Mouse (Mus musculus) CH12.LX (cell line): ENCODE data around the gene Gpr157. TPM values are rescaled to one million over a fixed set of nuclear protein-coding genes. Genes with fewer than 3 reads are reported as not detected.
A peak's percentile ranks its signal among the peaks of the same experiment; 100 is the strongest.

Experiments
- DNase-seq: peaks from one replicate; pipeline ENCODE4 v3.0.0-alpha.2; 2013; ENCODE audit errors: extremely low read depth
- H3K27ac ChIP-seq: 2 replicates; pipeline ENCODE4 v1.5.1; 2012; ENCODE audit warnings: low read depth, mild to moderate bottlenecking, control low read depth, moderate library complexity; ENCODE audit not compliant: insufficient read depth
- H3K27me3 ChIP-seq: replicated peaks from 2 replicates; pipeline ENCODE3; 2012; ENCODE audit warnings: inconsistent platforms
- H3K36me3 ChIP-seq, 2 experiments: replicated peaks in 1 of 2; 2 replicates each; pipeline versions ENCODE3 to v1.6.1; 2012; ENCODE audit warnings: inconsistent platforms in 1 of 2, low read length in 1 of 2, mild to moderate bottlenecking in 1 of 2, mixed read lengths in 1 of 2, moderate library complexity in 1 of 2; ENCODE audit not compliant: control insufficient read depth in 1 of 2, insufficient read depth in 1 of 2
- H3K4me1 ChIP-seq, 2 experiments: 2 replicates each; pipeline ENCODE4 v1.6.1; 2012; ENCODE audit warnings: inconsistent platforms in 1 of 2, moderate library complexity in 1 of 2; ENCODE audit not compliant: insufficient read depth in 2 of 2, control insufficient read depth in 1 of 2
- H3K4me2 ChIP-seq: 2 replicates; pipeline ENCODE4 v1.6.1; 2012; ENCODE audit warnings: low read depth, mild to moderate bottlenecking, control low read depth; ENCODE audit not compliant: poor library complexity, insufficient read depth, severe bottlenecking
- H3K4me3 ChIP-seq, 3 experiments: fragments of 150-350 bp in 1 of 3; sonication (generic) in 1 of 3; replicated peaks in 1 of 3; 2 replicates each; pipeline versions ENCODE3 to v1.5.1; 2011 to 2012; ENCODE audit warnings: low read depth in 2 of 3, low read length in 2 of 3, mild to moderate bottlenecking in 2 of 3, moderate library complexity in 2 of 3, control low read depth in 1 of 3, improper control_type of control experiment in 1 of 3, inconsistent platforms in 1 of 3, mixed read lengths in 1 of 3; ENCODE audit not compliant: poor library complexity in 1 of 3
- H3K79me2 ChIP-seq: replicated peaks from 2 replicates; pipeline ENCODE4 v1.6.1; 2012; ENCODE audit warnings: mild to moderate bottlenecking, moderate library complexity; ENCODE audit not compliant: control insufficient read depth, poor library complexity, insufficient read depth, severe bottlenecking; ENCODE audit errors: extremely low read depth
- H3K9ac ChIP-seq: 2 replicates; pipeline ENCODE4 v1.6.1; 2012; ENCODE audit warnings: low read depth, mild to moderate bottlenecking, control low read depth, moderate library complexity; ENCODE audit not compliant: insufficient read depth
- H3K9me3 ChIP-seq: replicated peaks from 2 replicates; pipeline ENCODE3; 2012; ENCODE audit warnings: low read length, inconsistent platforms, mixed read lengths
- BHLHE40 ChIP-seq: IDR thresholded peaks from 2 replicates; pipeline ENCODE4 v1.6.1; 2011; ENCODE audit warnings: mild to moderate bottlenecking, low read depth, low read length, improper control_type of control experiment
- CHD1 ChIP-seq: IDR thresholded peaks from 2 replicates; pipeline ENCODE4 v1.6.1; 2012; ENCODE audit warnings: low read depth, low read length, improper control_type of control experiment, inconsistent platforms
- CHD2 ChIP-seq: IDR thresholded peaks from 2 replicates; pipeline ENCODE4 v1.6.1; 2011; ENCODE audit warnings: low read length, improper control_type of control experiment
- CTCF ChIP-seq, 2 experiments: IDR thresholded peaks in 1 of 2; conservative IDR thresholded peaks in 1 of 2; 2 replicates each; pipeline ENCODE4 v1.5.1; 2011 to 2012; ENCODE audit warnings: low read depth in 2 of 2, low read length in 2 of 2, improper control_type of control experiment in 1 of 2, inconsistent platforms in 1 of 2, mild to moderate bottlenecking in 1 of 2, moderate library complexity in 1 of 2
- E2F4 ChIP-seq: IDR thresholded peaks from 2 replicates; pipeline ENCODE4 v1.6.1; 2011; ENCODE audit warnings: low read depth, low read length, improper control_type of control experiment; ENCODE audit not compliant: insufficient replicate concordance
- ELF1 ChIP-seq: IDR thresholded peaks from 2 replicates; pipeline ENCODE4 v1.6.1; 2014; ENCODE audit warnings: low read depth, mild to moderate bottlenecking, inconsistent platforms, low read length, improper control_type of control experiment
- EP300 ChIP-seq: IDR thresholded peaks from 2 replicates; pipeline ENCODE4 v1.6.1; 2011; ENCODE audit warnings: low read length, improper control_type of control experiment
- ETS1 ChIP-seq: conservative IDR thresholded peaks from 2 replicates; pipeline ENCODE4 v1.6.1; 2012; ENCODE audit warnings: low read depth, mild to moderate bottlenecking, inconsistent platforms, low read length, improper control_type of control experiment, moderate library complexity
- GABPA ChIP-seq: IDR thresholded peaks from 2 replicates; pipeline ENCODE4 v1.6.1; 2012; ENCODE audit warnings: low read depth, low read length, improper control_type of control experiment, inconsistent platforms; ENCODE audit not compliant: insufficient replicate concordance
- HCFC1 ChIP-seq: IDR thresholded peaks from 2 replicates; pipeline ENCODE4 v1.6.1; 2012; ENCODE audit warnings: low read depth, mild to moderate bottlenecking, inconsistent platforms, low read length, improper control_type of control experiment
- IRF4 ChIP-seq: IDR thresholded peaks from 2 replicates; pipeline ENCODE4 v1.6.1; 2014; ENCODE audit warnings: low read depth, mild to moderate bottlenecking, inconsistent platforms, low read length, improper control_type of control experiment
- JUN ChIP-seq: IDR thresholded peaks from 2 replicates; pipeline ENCODE4 v1.6.1; 2011; ENCODE audit warnings: low read depth, mild to moderate bottlenecking, low read length, improper control_type of control experiment, moderate library complexity; ENCODE audit not compliant: insufficient read depth
- JUND ChIP-seq: conservative IDR thresholded peaks from 2 replicates; pipeline ENCODE4 v1.6.1; 2011; ENCODE audit warnings: low read depth, low read length, improper control_type of control experiment
- KAT2A ChIP-seq: IDR thresholded peaks from 2 replicates; pipeline ENCODE4 v1.6.1; 2012; ENCODE audit warnings: low read length, improper control_type of control experiment, inconsistent platforms; ENCODE audit not compliant: insufficient replicate concordance
- MAFK ChIP-seq: IDR thresholded peaks from 2 replicates; pipeline ENCODE4 v1.6.1; 2011; ENCODE audit warnings: low read length, improper control_type of control experiment; ENCODE audit not compliant: insufficient replicate concordance
- MAX ChIP-seq: IDR thresholded peaks from 2 replicates; pipeline ENCODE4 v1.6.1; 2011; ENCODE audit warnings: low read length, improper control_type of control experiment
- MAZ ChIP-seq: IDR thresholded peaks from 2 replicates; pipeline ENCODE4 v1.6.1; 2012; ENCODE audit warnings: low read depth, mild to moderate bottlenecking, inconsistent platforms, low read length, improper control_type of control experiment, moderate library complexity
- MEF2A ChIP-seq: IDR thresholded peaks from 2 replicates; pipeline ENCODE4 v1.6.1; 2014; ENCODE audit warnings: low read depth, mild to moderate bottlenecking, inconsistent platforms, low read length, improper control_type of control experiment, borderline replicate concordance
- MXI1 ChIP-seq: IDR thresholded peaks from 2 replicates; pipeline ENCODE4 v1.6.1; 2011; ENCODE audit warnings: mild to moderate bottlenecking, low read depth, low read length, improper control_type of control experiment
- MYC ChIP-seq: IDR thresholded peaks from 2 replicates; pipeline ENCODE4 v1.6.1; 2011; ENCODE audit warnings: low read depth, mild to moderate bottlenecking, improper control_type of control experiment, low read length
- NELFE ChIP-seq: IDR thresholded peaks from 2 replicates; pipeline ENCODE4 v1.6.1; 2011; ENCODE audit warnings: low read depth, low read length, improper control_type of control experiment
- NRF1 ChIP-seq: IDR thresholded peaks from 2 replicates; pipeline ENCODE4 v1.6.1; 2014; ENCODE audit warnings: low read depth, mild to moderate bottlenecking, inconsistent platforms, low read length, improper control_type of control experiment, moderate library complexity
- PAX5 ChIP-seq: IDR thresholded peaks from 2 replicates; pipeline ENCODE4 v1.6.1; 2012; ENCODE audit warnings: low read length, inconsistent platforms, mixed read lengths
- POLR2A ChIP-seq: IDR thresholded peaks from 2 replicates; pipeline ENCODE4 v1.6.1; 2011; ENCODE audit warnings: low read depth, mild to moderate bottlenecking, improper control_type of control experiment, low read length
- POLR2AphosphoS2 ChIP-seq: IDR thresholded peaks from 2 replicates; pipeline ENCODE4 v1.6.1; 2011; ENCODE audit warnings: low read depth, low read length, improper control_type of control experiment
- RAD21 ChIP-seq: IDR thresholded peaks from 2 replicates; pipeline ENCODE4 v1.6.1; 2011; ENCODE audit warnings: low read depth, mild to moderate bottlenecking, low read length, improper control_type of control experiment, moderate library complexity
- RCOR1 ChIP-seq: conservative IDR thresholded peaks from 2 replicates; pipeline ENCODE4 v1.6.1; 2012; ENCODE audit warnings: low read depth, mild to moderate bottlenecking, inconsistent platforms, low read length, improper control_type of control experiment
- SIN3A ChIP-seq: IDR thresholded peaks from 2 replicates; pipeline ENCODE4 v1.6.1; 2012; ENCODE audit warnings: low read length, improper control_type of control experiment, inconsistent platforms
- SMC3 ChIP-seq: IDR thresholded peaks from 2 replicates; pipeline ENCODE4 v1.6.1; 2011; ENCODE audit warnings: low read depth, low read length, improper control_type of control experiment
- TBP ChIP-seq: conservative IDR thresholded peaks from 2 replicates; pipeline ENCODE4 v1.6.1; 2011; ENCODE audit warnings: low read depth, low read length, improper control_type of control experiment
- TCF12 ChIP-seq: IDR thresholded peaks from 2 replicates; pipeline ENCODE4 v1.6.1; 2014; ENCODE audit warnings: low read depth, mild to moderate bottlenecking, inconsistent platforms, low read length, improper control_type of control experiment
- UBTF ChIP-seq: IDR thresholded peaks from 2 replicates; pipeline ENCODE4 v1.6.1; 2012; ENCODE audit warnings: low read depth, mild to moderate bottlenecking, inconsistent platforms, low read length, improper control_type of control experiment, moderate library complexity
- USF1 ChIP-seq: IDR thresholded peaks from 2 replicates; pipeline ENCODE4 v1.6.1; 2014; ENCODE audit warnings: low read depth, mild to moderate bottlenecking, inconsistent platforms, low read length, improper control_type of control experiment
- USF2 ChIP-seq: conservative IDR thresholded peaks from 2 replicates; pipeline ENCODE4 v1.6.1; 2011; ENCODE audit warnings: low read depth, low read length, improper control_type of control experiment
- ZC3H11A ChIP-seq: IDR thresholded peaks from 2 replicates; pipeline ENCODE4 v1.6.1; 2012; ENCODE audit warnings: low read depth, mild to moderate bottlenecking, inconsistent platforms, low read length, improper control_type of control experiment
- ZKSCAN1 ChIP-seq: IDR thresholded peaks from 2 replicates; pipeline ENCODE4 v1.6.1; 2012; ENCODE audit warnings: low read depth, inconsistent platforms, low read length, improper control_type of control experiment, borderline replicate concordance
- ZMIZ1 ChIP-seq: IDR thresholded peaks from 2 replicates; pipeline ENCODE4 v1.6.1; 2012; ENCODE audit warnings: low read depth, mild to moderate bottlenecking, inconsistent platforms, low read length, improper control_type of control experiment
- ZNF384 ChIP-seq: IDR thresholded peaks from 2 replicates; pipeline ENCODE4 v1.6.1; 2012; ENCODE audit warnings: low read depth, low read length, improper control_type of control experiment, inconsistent platforms
- dilution Hi-C: fragments of 300-500 bp; cut with MboI; formaldehyde crosslinking; loops from 2 replicates; pipeline ENCODE4 v1.14.3; 2020; ENCODE audit warnings: low sequenced_read_pairs; ENCODE audit not compliant: extremely low pct_unique_long_range_greater_than_20kb, extremely low pct_ligation_motif_present
- in situ Hi-C: fragments of 300-500 bp; cut with MboI; formaldehyde crosslinking; loops from 3 replicates; pipeline ENCODE4 v1.14.3; 2019; ENCODE audit warnings: low sequenced_read_pairs, low pct_ligation_motif_present, low pct_unique_long_range_greater_than_20kb, mixed read lengths
- polyA plus RNA-seq: library from polyadenylated mRNA; unstranded; fragments of >175 nt; gene quantifications from 2 replicates; pipeline ENCODE4 v1.2.1, GENCODE M21; 2012; ENCODE audit warnings: low read depth; ENCODE audit not compliant: insufficient read length
- total RNA-seq, 2 experiments: library from RNA; depleted of rRNA; stranded (reverse); fragments of 300-350 nt in 1 of 2; fragments of >200 nt in 1 of 2; gene quantifications; 2 replicates each; pipeline ENCODE4 v1.2.3; 2012 to 2014

The Gpr157 gene
- total and polyA plus RNA-seq, 3 experiments = 2.6 to 3.5 (median 2.8) TPM

GRCm38 (mm10) chr4:150059841-150060468 is 27.2 kb upstream of the Gpr157 start:
- peak overlapping the region in 1 of 3 experiments; percentile 31 for H3K4me3 ChIP-seq
- H3K79me2 ChIP-seq = peaks cover 61% of the 10 kb centered on the region
- TF ChIP-seq RCOR1 = no peak
- TF ChIP-seq CTCF (conservative IDR thresholded peaks at IDR 0.05 in 1 of 2, IDR thresholded peaks at IDR 0.05 in 1 of 2; ENCODE audit: low read depth in 2 of 2, low read length in 2 of 2) = no peak
- TF ChIP-seq ZC3H11A = no peak
- 0 out of 2 replicates have a peak, but pooled peaks have one; percentile 19 for TF ChIP-seq NELFE
- TF ChIP-seq CHD2 = peak; percentile 47
- TF ChIP-seq E2F4 = no peak
- TF ChIP-seq SIN3A = peak; percentile 72; the same call in 1 of the 2 replicates
- no peak for TF ChIP-seq RAD21
- no peak for TF ChIP-seq POLR2AphosphoS2
- TF ChIP-seq NRF1 = no peak
- TF ChIP-seq MEF2A = peak; percentile 91
- TF ChIP-seq SMC3 = no peak; the same call in 1 of the 2 replicates
- TF ChIP-seq MYC = peak; percentile 18; the same call in 1 of the 2 replicates
- TF ChIP-seq ZNF384 = peak; percentile 34
- TF ChIP-seq JUN = peak; percentile 38; the same call in 1 of the 2 replicates
- peak; percentile 63 for TF ChIP-seq EP300
- 0 out of 2 replicates have a peak, but pooled peaks have one; percentile 50 for TF ChIP-seq MAFK
- TF ChIP-seq ETS1 = peak; percentile 96
- peak; percentile 92; the same call in 1 of the 2 replicates for TF ChIP-seq TCF12
- peak; percentile 86 for TF ChIP-seq BHLHE40
- peak; percentile 99 for TF ChIP-seq MAZ
- TF ChIP-seq ZMIZ1 = peak; percentile 56; the same call in 1 of the 2 replicates
- TF ChIP-seq ZKSCAN1 = no peak
- TF ChIP-seq IRF4 = peak; percentile 82
- TF ChIP-seq KAT2A = 0 out of 2 replicates have a peak, but pooled peaks have one; percentile 49
- no peak for TF ChIP-seq MXI1
- TF ChIP-seq PAX5 = no peak
- TF ChIP-seq JUND = no peak
- no peak; the same call in 1 of the 2 replicates for TF ChIP-seq MAX
- peak; percentile 42; the same call in 1 of the 2 replicates for TF ChIP-seq HCFC1
- TF ChIP-seq ELF1 = no peak; the same call in 1 of the 2 replicates
- TF ChIP-seq CHD1 = no peak
- peak; percentile 92; the same call in 1 of the 2 replicates for TF ChIP-seq UBTF
- TF ChIP-seq USF2 = no peak
- no peak; the same call in 1 of the 2 replicates for TF ChIP-seq TBP
- no peak; the same call in 1 of the 2 replicates for TF ChIP-seq POLR2A
- no peak for TF ChIP-seq GABPA
- no peak for TF ChIP-seq USF1
- H3K27me3 ChIP-seq = no peaks in the 10 kb centered on the region
- H3K9me3 ChIP-seq = peaks cover 7% of the 10 kb centered on the region
- peaks cover 82 to 88% of the 10 kb centered on the region in 2 experiments for H3K36me3 ChIP-seq
- H3K4me2 ChIP-seq = peak overlapping the region; percentile 63
- H3K27ac ChIP-seq = peak overlapping the region; percentile 96
- dilution Hi-C loops = no loop called here
- peak overlapping the region; percentile 70 for H3K9ac ChIP-seq
- in situ Hi-C loops = no loop called here
- H3K4me1 ChIP-seq = peaks cover 52 to 96% of the 10 kb centered on the region in 2 experiments
- peak; percentile 93 for DNase-seq
